In the genomic region with DNA sequence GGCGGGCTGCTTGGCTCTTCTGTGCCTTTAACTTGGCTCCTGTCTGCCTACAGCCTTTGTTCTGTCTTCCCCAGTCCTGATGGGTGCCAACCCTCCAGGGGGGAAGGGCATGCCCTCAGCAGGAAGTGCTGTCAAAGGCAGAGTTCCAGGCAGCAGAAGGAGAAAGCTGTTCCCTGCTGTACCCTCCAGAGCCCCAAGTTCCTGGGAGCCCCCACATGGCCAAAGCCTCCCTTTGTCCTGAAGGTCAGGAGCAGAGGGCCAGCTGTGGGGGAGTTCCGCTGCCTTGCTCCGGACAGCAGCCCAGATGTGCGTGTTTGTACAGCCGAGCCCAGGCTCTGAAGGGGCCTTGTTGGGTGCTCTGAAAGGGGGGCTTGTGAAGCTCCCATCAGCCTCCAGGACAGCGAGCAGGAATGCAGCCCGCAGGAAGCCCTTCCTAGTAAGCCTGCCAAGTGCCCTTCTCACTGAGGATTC, we compare ENCODE assay signal across 8 mouse cellular contexts. TPM values are rescaled to one million over a fixed set of nuclear protein-coding genes. Genes with fewer than 3 reads are reported as not detected.
A peak's percentile ranks its signal among the peaks of the same experiment; 100 is the strongest.
DNase-seq lines count a peak whose midpoint lies in the region; ATAC-seq and TF ChIP-seq lines count a peak whose summit lies in the region.

No protein-coding gene starts in this region.

- TF ChIP-seq EP300 in lung, postnatal 0 days (IDR thresholded peaks at IDR 0.05) = no peak

- H3K27me3 ChIP-seq in lung, postnatal 0 days (replicated peaks; ENCODE audit: insufficient read depth, low read length) = no peaks in the 10 kb centered on the region
- H3K27me3 ChIP-seq in embryonic facial prominence, embryonic 14.5 days (replicated peaks; ENCODE audit: control insufficient read depth, insufficient read depth, low read length) = no peaks in the 10 kb centered on the region
- peaks cover 74% of the 10 kb centered on the region for H3K27me3 ChIP-seq in neural tube, embryonic 13.5 days
- no peaks in the 10 kb centered on the region for H3K27me3 ChIP-seq in kidney, embryonic 16.5 days (ENCODE audit: insufficient read depth, low read length)

- H3K4me2 ChIP-seq in lung, postnatal 0 days (replicated peaks; ENCODE audit: low read depth, low read length) = no peak overlapping the region
- H3K4me2 ChIP-seq in embryonic facial prominence, embryonic 14.5 days (ENCODE audit: low read depth, low read length) = no peak overlapping the region
- no peak overlapping the region for H3K4me2 ChIP-seq in neural tube, embryonic 13.5 days
- no peak overlapping the region for H3K4me2 ChIP-seq in kidney, embryonic 16.5 days (replicated peaks; ENCODE audit: low read depth, low read length)

- no peak overlapping the region for H3K27ac ChIP-seq in lung, postnatal 0 days (ENCODE audit: low read length)
- H3K27ac ChIP-seq in embryonic facial prominence, embryonic 14.5 days (replicated peaks; ENCODE audit: low read depth, low read length) = no peak overlapping the region
- H3K27ac ChIP-seq in neural tube, embryonic 13.5 days (replicated peaks) = 0 out of 2 replicates have a peak overlapping the region, but pooled peaks have one; percentile 1
- no peak overlapping the region for H3K27ac ChIP-seq in kidney, embryonic 16.5 days (ENCODE audit: low read length)

- H3K4me1 ChIP-seq in lung, postnatal 0 days (ENCODE audit: insufficient read depth, low read depth, low read length) = no peaks in the 10 kb centered on the region
- peaks cover 14% of the 10 kb centered on the region for H3K4me1 ChIP-seq in embryonic facial prominence, embryonic 14.5 days (ENCODE audit: control insufficient read depth, insufficient read depth, low read length)
- H3K4me1 ChIP-seq in neural tube, embryonic 13.5 days (replicated peaks) = peaks cover 21% of the 10 kb centered on the region
- peaks cover 6% of the 10 kb centered on the region; the same call in 1 of the 2 replicates for H3K4me1 ChIP-seq in kidney, embryonic 16.5 days (ENCODE audit: insufficient read depth, low read length)

- H3K4me3 ChIP-seq in lung, postnatal 0 days (ENCODE audit: low read depth, low read length) = no peak overlapping the region
- H3K4me3 ChIP-seq in embryonic facial prominence, embryonic 14.5 days (ENCODE audit: low read depth, low read length) = no peak overlapping the region
- no peak overlapping the region for H3K4me3 ChIP-seq in neural tube, embryonic 13.5 days
- no peak overlapping the region for H3K4me3 ChIP-seq in kidney, embryonic 16.5 days (ENCODE audit: low read length)

- DNase-seq in lung, postnatal 0 days (ENCODE audit: low spot score) = peak; percentile 9
- DNase-seq in lung, postnatal 36 days = no peak
- peak; percentile 63 for DNase-seq in embryonic facial prominence, embryonic 14.5 days (ENCODE audit: low spot score)
- peak; percentile 45 to 65 for DNase-seq in layer of hippocampus, adult 8-10 months (ENCODE audit: low spot score in 2 of 2)
- DNase-seq in gastrocnemius, adult 18-20 months (ENCODE audit: low spot score) = no peak

- no peaks in the 10 kb centered on the region for H3K9me3 ChIP-seq in lung, postnatal 0 days (ENCODE audit: low read length)
- H3K9me3 ChIP-seq in embryonic facial prominence, embryonic 14.5 days (ENCODE audit: control insufficient read depth, low read length) = no peaks in the 10 kb centered on the region
- no peaks in the 10 kb centered on the region for H3K9me3 ChIP-seq in neural tube, embryonic 13.5 days
- H3K9me3 ChIP-seq in kidney, embryonic 16.5 days (ENCODE audit: low read length) = no peaks in the 10 kb centered on the region

- ATAC-seq in lung, postnatal 0 days = no peak
- peak; percentile 58; the same call in 1 of the 2 replicates for ATAC-seq in embryonic facial prominence, embryonic 14.5 days (ENCODE audit: low read depth)
- ATAC-seq in neural tube, embryonic 13.5 days (ENCODE audit: low read depth) = no peak; the same call in 1 of the 2 replicates
- no peak for ATAC-seq in CD4-positive, CD25-positive, alpha-beta regulatory T cell, adult 4 months
- ATAC-seq in kidney, embryonic 16.5 days (ENCODE audit: low FRiP score, low TSS enrichment) = no peak

- no peak for TF ChIP-seq CTCF in lung, postnatal 0 days (IDR thresholded peaks at IDR 0.05)

- H3K36me3 ChIP-seq in lung, postnatal 0 days (ENCODE audit: insufficient read depth, low read length) = no peaks in the 10 kb centered on the region
- no peaks in the 10 kb centered on the region for H3K36me3 ChIP-seq in embryonic facial prominence, embryonic 14.5 days (ENCODE audit: control insufficient read depth, insufficient read depth, low read length)
- H3K36me3 ChIP-seq in neural tube, embryonic 13.5 days = no peaks in the 10 kb centered on the region
- H3K36me3 ChIP-seq in kidney, embryonic 16.5 days (ENCODE audit: insufficient read depth, low read length) = no peaks in the 10 kb centered on the region

- WGBS in lung, postnatal 0 days = 23% methylated on average over 7 of the region's 7 CpGs
- 20% methylated on average over 7 of the region's 7 CpGs for WGBS in embryonic facial prominence, embryonic 14.5 days
- WGBS in neural tube, embryonic 13.5 days = 32% methylated on average over 7 of the region's 7 CpGs
- WGBS in kidney, embryonic 16.5 days = 17% methylated on average over 7 of the region's 7 CpGs

- H3K9ac ChIP-seq in lung, postnatal 0 days (replicated peaks; ENCODE audit: low read depth) = no peak overlapping the region
- H3K9ac ChIP-seq in embryonic facial prominence, embryonic 14.5 days (ENCODE audit: low read depth, low read length) = peak overlapping the region; percentile 40; the same call in 1 of the 2 replicates
- H3K9ac ChIP-seq in neural tube, embryonic 13.5 days = no peak overlapping the region
- H3K9ac ChIP-seq in kidney, embryonic 16.5 days (replicated peaks; ENCODE audit: low read length) = no peak overlapping the region

RNA-seq across cellular contexts. Expression of gene 3100002H09Rik, which starts 13.5 kb away (rescaled TPM):
- not detected in 2 replicates for polyA plus RNA-seq in lung, postnatal 0 days (2015; fragmentation: Nextera tagmentation; extraction: Ambion mirVana)
- 0.47 TPM in 1 of 2 replicates, not detected in the other for polyA plus RNA-seq in embryonic facial prominence, embryonic 14.5 days (2014; fragmentation: Nextera tagmentation; extraction: Ambion mirVana)
- 1 to 10 TPM in 2 of 4 experiments, under 1 TPM in 2; 0.80 to 2.4 (median 1.1) TPM for total RNA-seq in layer of hippocampus, adult 8-10 months (2022)
- polyA plus RNA-seq in neural tube, embryonic 13.5 days (2015; fragmentation: Nextera tagmentation; extraction: Ambion mirVana) = 0.47 and 0.68 TPM in 2 replicates
- not detected for total RNA-seq in gastrocnemius, adult 18-20 months (2021)
- polyA plus RNA-seq in CD4-positive, CD25-positive, alpha-beta regulatory T cell, adult 4 months (2017; shearing (Covaris generic)) = not detected
- polyA plus RNA-seq in kidney, embryonic 16.5 days (2015; fragmentation: Nextera tagmentation; extraction: Ambion mirVana) = 0.19 TPM in 1 of 2 replicates, not detected in the other

RNA-seq across cellular contexts. Expression of gene Pou3f1, which starts 32.5 kb away (rescaled TPM):
- 0.10 and 0.14 TPM in 2 replicates for polyA plus RNA-seq in lung, postnatal 0 days (2015; fragmentation: Nextera tagmentation; extraction: Ambion mirVana)
- 1.2 and 1.7 TPM in 2 replicates for polyA plus RNA-seq in embryonic facial prominence, embryonic 14.5 days (2014; fragmentation: Nextera tagmentation; extraction: Ambion mirVana)
- total RNA-seq in layer of hippocampus, adult 8-10 months (2022) = 10 to 100 TPM; 39.6 to 42.8 (median 40.0) TPM
- 8.0 and 8.7 TPM in 2 replicates for polyA plus RNA-seq in neural tube, embryonic 13.5 days (2015; fragmentation: Nextera tagmentation; extraction: Ambion mirVana)
- total RNA-seq in gastrocnemius, adult 18-20 months (2021) = under 1 TPM; 0.31 to 0.39 TPM
- not detected for polyA plus RNA-seq in CD4-positive, CD25-positive, alpha-beta regulatory T cell, adult 4 months (2017; shearing (Covaris generic))
- polyA plus RNA-seq in kidney, embryonic 16.5 days (2015; fragmentation: Nextera tagmentation; extraction: Ambion mirVana) = 0.37 and 0.40 TPM in 2 replicates

Comparison
In these comparisons a context has a peak if more than half of its experiments do, and no peak if none do; other contexts are left out.
1. DNase-seq: peak in lung, postnatal 0 days (single experiment), embryonic facial prominence, embryonic 14.5 days (single experiment) and layer of hippocampus, adult 8-10 months (2 of 2); none in lung, postnatal 36 days (single experiment) and gastrocnemius, adult 18-20 months (single experiment).